Mouse (Mus musculus): ENCODE data around the gene Vmn1r217. TPM values are rescaled to one million over a fixed set of nuclear protein-coding genes. Genes with fewer than 3 reads are reported as not detected.
"Not testable (repeated sequence)": the region's sequence is repeated elsewhere in the genome, so short reads cannot be mapped to it uniquely, and the experiment has no call there.

The Vmn1r217 gene
- polyA plus RNA-seq (2016; fragmentation: Nextera tagmentation; extraction: Ambion mirVana) = not detected in 2 replicates

GRCm38 (mm10) chr13:23118126-23118525 is at the start of gene Vmn1r217:
Gene Vmn1r217, minus strand, starts transcription at chr13:23118226.
- H3K36me3 ChIP-seq, H3K27ac ChIP-seq: not testable (repeated sequence)
- 81% methylated on average over 1 of the region's 1 CpGs for WGBS

GRCm38 (mm10) chr13:23166471-23166870 is 48.4 kb upstream of the Vmn1r217 start:
- H3K4me1 ChIP-seq (replicated peaks); H3K4me3 ChIP-seq (replicated peaks); H3K9ac ChIP-seq (replicated peaks); H3K27me3 ChIP-seq; ATAC-seq (ENCODE audit: insufficient number of reproducible peaks, insufficient read depth, low FRiP score, low TSS enrichment, low read depth); H3K36me3 ChIP-seq; H3K27ac ChIP-seq; H3K4me2 ChIP-seq; H3K9me3 ChIP-seq: not testable (repeated sequence)
- 89% methylated on average over 4 of the region's 4 CpGs for WGBS

More at GRCm38 (mm10) chr13:23118126-23118525, at the start of gene Vmn1r217:
- H3K9me3 ChIP-seq; ATAC-seq (ENCODE audit: insufficient number of reproducible peaks, insufficient read depth, low FRiP score, low TSS enrichment, low read depth); H3K27me3 ChIP-seq; H3K9ac ChIP-seq (replicated peaks); H3K4me2 ChIP-seq; H3K4me3 ChIP-seq (replicated peaks); H3K4me1 ChIP-seq (replicated peaks): not testable (repeated sequence)

- Histone ChIP-seq H3K27ac (no peak within 1 kb of the TSS), H3K4me2 (no peak within 1 kb of the TSS), H3K4me3 (replicated peaks) (no peak within 1 kb of the TSS), H3K4me1 (replicated peaks) (no peaks in the 10 kb centered on the region), H3K36me3 (no peaks in the 10 kb centered on the region), H3K9me3 (no peaks in the 10 kb centered on the region), H3K9ac (replicated peaks) (no peak within 1 kb of the TSS), H3K27me3 (no peaks in the 10 kb centered on the region)
- WGBS = 73% methylated on average over 4 of the region's 4 CpGs
- ATAC-seq (ENCODE audit: insufficient number of reproducible peaks, insufficient read depth, low FRiP score, low TSS enrichment, low read depth) = no peak
Measured at GRCm38 (mm10) chr13:23159012-23159411, 41.0 kb upstream of the Vmn1r217 start, which contains the start of gene Vmn1r219. Gene Vmn1r219, plus strand, starts transcription at chr13:23159312.

- no peak overlapping the region for H3K9ac ChIP-seq (replicated peaks)
- H3K4me2 ChIP-seq = no peak overlapping the region
- no peak overlapping the region for H3K4me3 ChIP-seq (replicated peaks)
- no peak overlapping the region for H3K27ac ChIP-seq
- no peaks in the 10 kb centered on the region for H3K9me3 ChIP-seq
- ATAC-seq (ENCODE audit: insufficient number of reproducible peaks, insufficient read depth, low FRiP score, low TSS enrichment, low read depth) = no peak
- H3K4me1 ChIP-seq (replicated peaks) = no peaks in the 10 kb centered on the region
- no peaks in the 10 kb centered on the region for H3K36me3 ChIP-seq
- H3K27me3 ChIP-seq = no peaks in the 10 kb centered on the region
- 81% methylated on average over 3 of the region's 3 CpGs for WGBS
Measured at GRCm38 (mm10) chr13:23157848-23158247, 39.8 kb upstream of the Vmn1r217 start.

- H3K36me3 ChIP-seq = no peaks in the 10 kb centered on the region
- ATAC-seq (ENCODE audit: insufficient number of reproducible peaks, insufficient read depth, low FRiP score, low TSS enrichment, low read depth) = no peak
- no peak overlapping the region for H3K27ac ChIP-seq
- no peak overlapping the region for H3K4me2 ChIP-seq
- H3K4me3 ChIP-seq (replicated peaks) = no peak overlapping the region
- H3K9ac ChIP-seq (replicated peaks) = no peak overlapping the region
- WGBS = 92% methylated on average over 2 of the region's 2 CpGs
- no peaks in the 10 kb centered on the region for H3K9me3 ChIP-seq
- H3K27me3 ChIP-seq = no peaks in the 10 kb centered on the region
- no peaks in the 10 kb centered on the region for H3K4me1 ChIP-seq (replicated peaks)
Measured at GRCm38 (mm10) chr13:23138880-23139279, 20.9 kb upstream of the Vmn1r217 start.

GRCm38 (mm10) chr13:23133501-23133900 is 15.5 kb upstream of the Vmn1r217 start:
- no peaks in the 10 kb centered on the region for H3K9me3 ChIP-seq
- no peaks in the 10 kb centered on the region for H3K36me3 ChIP-seq
- no peaks in the 10 kb centered on the region for H3K4me1 ChIP-seq (replicated peaks)
- H3K4me2 ChIP-seq = no peak overlapping the region
- no peak for ATAC-seq (ENCODE audit: insufficient number of reproducible peaks, insufficient read depth, low FRiP score, low TSS enrichment, low read depth)
- no peaks in the 10 kb centered on the region for H3K27me3 ChIP-seq
- H3K27ac ChIP-seq = no peak overlapping the region
- H3K9ac ChIP-seq (replicated peaks) = no peak overlapping the region
- 68% methylated on average over 1 of the region's 1 CpGs for WGBS
- H3K4me3 ChIP-seq (replicated peaks) = no peak overlapping the region

- Histone ChIP-seq H3K27me3 (no peaks in the 10 kb centered on the region), H3K4me3 (replicated peaks) (no peak within 1 kb of the TSS), H3K9ac (replicated peaks) (no peak within 1 kb of the TSS), H3K36me3 (no peaks in the 10 kb centered on the region), H3K4me1 (replicated peaks) (no peaks in the 10 kb centered on the region), H3K4me2 (no peak within 1 kb of the TSS), H3K27ac (no peak within 1 kb of the TSS), H3K9me3 (no peaks in the 10 kb centered on the region)
- no peak for ATAC-seq (ENCODE audit: insufficient number of reproducible peaks, insufficient read depth, low FRiP score, low TSS enrichment, low read depth)
- 60% methylated on average over 3 of the region's 3 CpGs for WGBS
Measured at GRCm38 (mm10) chr13:23133099-23133498, 15.1 kb upstream of the Vmn1r217 start, which contains the start of gene Vmn1r218. Gene Vmn1r218, plus strand, starts transcription at chr13:23133155.

- no peak for ATAC-seq (ENCODE audit: insufficient number of reproducible peaks, insufficient read depth, low FRiP score, low TSS enrichment, low read depth)
- Histone ChIP-seq H3K27me3 (no peaks in the 10 kb centered on the region), H3K4me3 (replicated peaks) (no peak overlapping the region), H3K4me1 (replicated peaks) (no peaks in the 10 kb centered on the region), H3K36me3 (no peaks in the 10 kb centered on the region), H3K9ac (replicated peaks) (no peak overlapping the region), H3K27ac (no peak overlapping the region), H3K4me2 (no peak overlapping the region), H3K9me3 (no peaks in the 10 kb centered on the region)
- 90% methylated on average over 2 of the region's 2 CpGs for WGBS
Measured at GRCm38 (mm10) chr13:23120611-23121010, 2.6 kb upstream of the Vmn1r217 start.

GRCm38 (mm10) chr13:23094386-23094785 is 23.6 kb downstream of the Vmn1r217 start:
- no peak for ATAC-seq (ENCODE audit: insufficient number of reproducible peaks, insufficient read depth, low FRiP score, low TSS enrichment, low read depth)
- no peak overlapping the region for H3K9ac ChIP-seq (replicated peaks)
- no peak overlapping the region for H3K4me3 ChIP-seq (replicated peaks)
- no peaks in the 10 kb centered on the region for H3K9me3 ChIP-seq
- no peaks in the 10 kb centered on the region for H3K36me3 ChIP-seq
- no peaks in the 10 kb centered on the region for H3K4me1 ChIP-seq (replicated peaks)
- no peak overlapping the region for H3K27ac ChIP-seq
- no peaks in the 10 kb centered on the region for H3K27me3 ChIP-seq
- H3K4me2 ChIP-seq = no peak overlapping the region
- WGBS = 90% methylated on average over 4 of the region's 4 CpGs

GRCm38 (mm10) chr13:23069312-23069711 is 48.7 kb downstream of the Vmn1r217 start:
- H3K9ac ChIP-seq (replicated peaks) = no peak overlapping the region
- no peaks in the 10 kb centered on the region for H3K27me3 ChIP-seq
- no peak for ATAC-seq (ENCODE audit: insufficient number of reproducible peaks, insufficient read depth, low FRiP score, low TSS enrichment, low read depth)
- no peak overlapping the region for H3K4me3 ChIP-seq (replicated peaks)
- no peaks in the 10 kb centered on the region for H3K9me3 ChIP-seq
- no peak overlapping the region for H3K27ac ChIP-seq
- WGBS = 91% methylated on average over 2 of the region's 2 CpGs
- H3K4me2 ChIP-seq = no peak overlapping the region
- no peaks in the 10 kb centered on the region for H3K4me1 ChIP-seq (replicated peaks)
- no peaks in the 10 kb centered on the region for H3K36me3 ChIP-seq

GRCm38 (mm10) chr13:23067725-23068124 is 50.3 kb downstream of the Vmn1r217 start, which contains the start of gene Vmn1r215:
Gene Vmn1r215, plus strand, starts transcription at chr13:23068025.
- no peak within 1 kb of the TSS for H3K4me2 ChIP-seq
- H3K27ac ChIP-seq = no peak within 1 kb of the TSS
- no peak for ATAC-seq (ENCODE audit: insufficient number of reproducible peaks, insufficient read depth, low FRiP score, low TSS enrichment, low read depth)
- 56% methylated on average over 1 of the region's 1 CpGs for WGBS
- no peaks in the 10 kb centered on the region for H3K36me3 ChIP-seq
- H3K4me3 ChIP-seq (replicated peaks) = no peak within 1 kb of the TSS
- H3K27me3 ChIP-seq = no peaks in the 10 kb centered on the region
- no peaks in the 10 kb centered on the region for H3K9me3 ChIP-seq
- no peaks in the 10 kb centered on the region for H3K4me1 ChIP-seq (replicated peaks)
- H3K9ac ChIP-seq (replicated peaks) = no peak within 1 kb of the TSS

- Histone ChIP-seq H3K9me3 (no peaks in the 10 kb centered on the region), H3K27me3 (no peaks in the 10 kb centered on the region), H3K9ac (replicated peaks) (no peak overlapping the region), H3K36me3 (no peaks in the 10 kb centered on the region), H3K27ac (no peak overlapping the region), H3K4me2 (no peak overlapping the region), H3K4me3 (replicated peaks) (no peak overlapping the region), H3K4me1 (replicated peaks) (no peaks in the 10 kb centered on the region)
- 39% methylated on average over 1 of the region's 1 CpGs for WGBS
- ATAC-seq (ENCODE audit: insufficient number of reproducible peaks, insufficient read depth, low FRiP score, low TSS enrichment, low read depth) = no peak
Measured at GRCm38 (mm10) chr13:23057778-23058177, 60.2 kb downstream of the Vmn1r217 start.

All from limb, embryonic 12.5 days (tissue).